Mouse (Mus musculus) kidney, embryonic 14.5 days (tissue): ENCODE measurements around the gene Ccdc13. TPM values are rescaled to one million over a fixed set of nuclear protein-coding genes. Genes with fewer than 3 reads are reported as not detected.

ENCODE experiments used
- ATAC-seq: fragments of 200-750 bp; cut with Nextera tagmentation; 2 replicates; pipeline ENCODE4 v1.8.0; 2017; ENCODE audit warnings: moderate number of reproducible peaks, mild to moderate bottlenecking, moderate TSS enrichment, moderate library complexity; ENCODE audit not compliant: low FRiP score, low TSS enrichment
- H3K27ac ChIP-seq: fragments of 300-500 bp; sonication (generic); 2 replicates; pipeline ENCODE4 v1.5.1; 2014; ENCODE audit warnings: low read depth, mild to moderate bottlenecking, low read length, moderate library complexity, mixed read lengths
- H3K27me3 ChIP-seq: fragments of 300-500 bp; sonication (generic); 2 replicates; pipeline ENCODE4 v1.6.1; 2014; ENCODE audit warnings: mild to moderate bottlenecking, low read length; ENCODE audit not compliant: control insufficient read depth, insufficient read depth
- H3K36me3 ChIP-seq: fragments of 300-500 bp; sonication (generic); 2 replicates; pipeline ENCODE4 v1.6.1; 2014; ENCODE audit warnings: low read length, mixed read lengths; ENCODE audit not compliant: control insufficient read depth, insufficient read depth
- H3K4me1 ChIP-seq: fragments of 300-500 bp; sonication (generic); 2 replicates; pipeline ENCODE4 v1.6.1; 2014; ENCODE audit warnings: low read length, mixed read lengths; ENCODE audit not compliant: control insufficient read depth, insufficient read depth
- H3K4me2 ChIP-seq: fragments of 300-500 bp; sonication (generic); replicated peaks from 2 replicates; pipeline ENCODE4 v1.6.1; 2014; ENCODE audit warnings: low read depth, mild to moderate bottlenecking, low read length
- H3K4me3 ChIP-seq: fragments of 300-500 bp; sonication (generic); 2 replicates; pipeline ENCODE4 v1.5.1; 2014; ENCODE audit warnings: mild to moderate bottlenecking, low read length
- H3K9ac ChIP-seq: fragments of 300-500 bp; sonication (generic); 2 replicates; pipeline ENCODE4 v1.6.1; 2014; ENCODE audit warnings: low read depth, mild to moderate bottlenecking, low read length, moderate library complexity
- H3K9me3 ChIP-seq: fragments of 300-500 bp; sonication (generic); 2 replicates; pipeline ENCODE4 v1.6.1; 2016; ENCODE audit warnings: low read length; ENCODE audit not compliant: control insufficient read depth
- WGBS: fragments of 180-500 bp; shearing (Covaris S2); extraction: QIAGEN DNeasy Blood & Tissue Kit; methylation state at CpG from one replicate; pipeline ENCODE4 v1.1.7; 2014; 5-methylcytosine and 5-hydroxymethylcytosine counted together
- polyA plus RNA-seq: library from polyadenylated mRNA; unstranded; fragments of >200 nt; fragmentation: Nextera tagmentation; extraction: Ambion mirVana; gene quantifications from 2 replicates; pipeline ENCODE4 v1.2.1, GENCODE M21; 2014

The Ccdc13 gene
- polyA plus RNA-seq, 1 experiment from 2014 or later, result 0.16 TPM

DNA sequence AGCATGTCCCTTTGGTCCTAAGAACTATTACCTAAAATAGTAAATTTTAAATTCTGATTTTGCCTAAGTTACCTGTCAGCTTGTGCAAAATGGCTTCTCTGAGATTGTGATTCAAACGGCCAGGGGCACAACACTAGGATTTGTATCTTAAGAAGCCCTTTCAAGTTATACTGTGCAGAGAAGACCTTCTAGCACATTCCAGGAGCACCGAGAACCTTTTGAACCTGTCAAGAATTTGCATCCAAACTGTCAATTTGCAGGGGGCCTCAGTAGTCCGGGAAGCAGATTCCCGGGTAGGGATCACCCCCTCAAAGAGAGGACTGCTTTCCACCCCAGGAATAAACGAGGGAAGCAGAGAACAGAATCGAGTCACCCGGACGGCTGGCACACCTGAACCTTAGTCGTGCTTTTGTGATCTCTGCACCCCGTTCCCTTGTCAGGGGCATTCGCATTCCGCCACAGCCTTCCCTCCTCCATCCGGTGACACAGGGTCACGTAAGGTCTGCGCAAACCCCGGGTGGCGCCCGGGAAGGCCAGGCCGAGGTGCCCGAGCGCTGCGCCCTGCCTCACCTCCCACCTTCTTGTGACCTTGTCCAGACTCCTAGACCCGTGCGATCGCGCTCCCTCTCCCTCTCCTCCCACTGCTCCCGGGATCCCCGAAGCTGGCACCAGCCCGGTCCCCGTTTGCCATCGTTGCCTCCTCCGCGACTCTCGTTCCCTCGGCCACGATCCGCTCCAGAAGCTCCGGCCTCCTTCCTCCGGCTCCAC lies 17.6 kb upstream of the Ccdc13 start:
- 1% methylated on average over 37 of the region's 39 CpGs for whole genome bisulfite sequencing
- peaks cover 4% of the 10 kb centered on the region; the same call in 1 of the 2 replicates for H3K36me3 ChIP-seq
- H3K4me2 ChIP-seq, result peak overlapping the region; percentile 87
- H3K4me1 ChIP-seq, result peaks cover 7% of the 10 kb centered on the region; the same call in 1 of the 2 replicates
- H3K27ac ChIP-seq, result peak overlapping the region; percentile 93
- no peaks in the 10 kb centered on the region for H3K27me3 ChIP-seq
- peak overlapping the region; percentile 89 for H3K4me3 ChIP-seq
- no peak; the same call in 1 of the 2 replicates for ATAC-seq
- H3K9ac ChIP-seq, result peak overlapping the region; percentile 85
- H3K9me3 ChIP-seq, result no peaks in the 10 kb centered on the region

DNA sequence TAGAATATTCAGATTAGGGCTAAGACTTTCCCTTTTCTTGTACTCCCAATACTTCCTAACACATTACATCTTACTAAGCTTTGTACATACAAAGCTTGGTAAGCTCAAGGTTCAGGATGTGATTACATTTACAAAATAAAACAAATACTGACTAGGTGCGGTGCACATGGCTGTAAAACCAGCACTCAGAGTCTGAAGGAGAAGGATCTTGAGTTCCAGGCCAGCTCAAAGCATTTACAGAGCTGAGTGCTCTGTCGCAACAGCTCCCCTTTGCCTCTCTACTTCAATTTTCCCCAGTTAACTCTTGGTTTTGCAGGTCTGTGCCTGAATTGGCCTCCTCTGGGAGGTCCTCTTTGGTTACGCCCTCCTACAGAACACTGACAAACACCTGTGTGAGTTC lies 15.0 kb upstream of the Ccdc13 start:
- no peaks in the 10 kb centered on the region for H3K9me3 ChIP-seq
- peaks cover 7% of the 10 kb centered on the region; the same call in 1 of the 2 replicates for H3K4me1 ChIP-seq
- H3K4me2 ChIP-seq, result no peak overlapping the region
- 96% methylated on average over 3 of the region's 3 CpGs for WGBS
- H3K36me3 ChIP-seq, result peaks cover 21% of the 10 kb centered on the region
- no peak overlapping the region for H3K9ac ChIP-seq
- ATAC-seq, result no peak
- no peaks in the 10 kb centered on the region for H3K27me3 ChIP-seq
- H3K4me3 ChIP-seq, result no peak overlapping the region
- H3K27ac ChIP-seq, result no peak overlapping the region

GRCm38 (mm10) chr9:121847842-121848241 lies 8.6 kb upstream of the Ccdc13 start:
- Histone ChIP-seq H3K4me1 (no peaks in the 10 kb centered on the region), H3K9ac (no peak overlapping the region), H3K4me3 (no peak overlapping the region), H3K36me3 (peaks cover 41% of the 10 kb centered on the region), H3K27me3 (no peaks in the 10 kb centered on the region), H3K4me2 (no peak overlapping the region), H3K27ac (no peak overlapping the region), H3K9me3 (no peaks in the 10 kb centered on the region)
- WGBS, result 70% methylated on average over 5 of the region's 5 CpGs
- ATAC-seq, result no peak

GRCm38 (mm10) chr9:121847138-121847537 lies 7.9 kb upstream of the Ccdc13 start:
- Histone ChIP-seq H3K27ac (no peak overlapping the region), H3K9ac (no peak overlapping the region), H3K4me3 (no peak overlapping the region), H3K9me3 (no peaks in the 10 kb centered on the region), H3K36me3 (peaks cover 41% of the 10 kb centered on the region), H3K27me3 (no peaks in the 10 kb centered on the region), H3K4me1 (no peaks in the 10 kb centered on the region), H3K4me2 (no peak overlapping the region)
- WGBS, result 91% methylated on average over 4 of the region's 4 CpGs
- ATAC-seq, result no peak

DNA sequence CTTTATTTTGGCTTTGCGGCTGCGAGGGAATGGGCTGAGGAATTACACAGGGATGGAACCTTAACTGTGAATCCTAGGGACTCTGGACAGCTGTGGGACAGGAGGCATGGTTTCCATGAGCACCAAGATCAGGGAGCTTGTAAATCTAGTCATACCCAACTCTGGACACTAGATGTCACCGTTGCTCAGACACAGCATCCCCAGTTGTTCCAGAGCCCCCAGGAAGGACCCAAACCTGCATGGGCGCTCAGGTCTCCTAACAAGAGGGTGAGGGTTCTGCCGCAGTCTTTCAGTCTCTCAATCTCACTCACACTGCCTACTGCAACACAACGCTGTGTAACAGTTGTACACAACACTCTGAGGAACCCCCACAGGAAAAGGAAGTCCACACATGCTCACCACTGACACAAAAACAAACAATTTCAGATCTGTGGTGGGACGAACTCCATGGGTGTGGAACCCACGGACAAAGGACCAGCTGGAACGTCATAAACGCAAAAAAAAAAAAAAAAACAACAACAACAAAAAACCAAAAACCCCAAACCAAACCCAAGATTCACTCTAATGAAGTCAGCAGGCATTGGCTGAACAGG lies 7.4 kb upstream of the Ccdc13 start:
- WGBS, result 47% methylated on average over 10 of the region's 10 CpGs

DNA sequence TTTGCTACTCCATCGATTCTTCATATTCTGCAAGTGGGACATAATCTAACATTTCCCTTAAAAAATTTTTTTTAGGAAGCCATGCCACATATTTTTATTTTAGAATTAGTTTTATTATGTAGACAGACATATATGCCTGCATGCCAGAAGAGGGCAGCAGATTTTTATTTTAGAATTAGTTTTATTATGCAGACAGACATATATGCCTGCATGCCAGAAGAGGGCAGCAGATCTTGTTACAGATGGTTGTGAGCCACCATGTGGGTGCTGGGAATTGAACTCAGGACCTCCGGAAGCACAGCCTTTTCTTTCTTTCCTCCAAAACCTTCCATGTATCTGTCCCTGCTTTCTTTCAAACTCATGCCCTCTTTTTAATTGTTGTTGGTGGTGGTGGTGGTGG lies 3.7 kb upstream of the Ccdc13 start:
- Histone ChIP-seq H3K9ac (no peak overlapping the region), H3K27me3 (no peaks in the 10 kb centered on the region), H3K4me1 (no peaks in the 10 kb centered on the region), H3K27ac (no peak overlapping the region), H3K4me3 (no peak overlapping the region), H3K36me3 (peaks cover 7% of the 10 kb centered on the region; the same call in 1 of the 2 replicates), H3K9me3 (no peaks in the 10 kb centered on the region), H3K4me2 (no peak overlapping the region)
- 97% methylated on average over 2 of the region's 2 CpGs for WGBS
- no peak for ATAC-seq

More for the DNA sequence above, 7.4 kb upstream of the Ccdc13 start:
- no peak overlapping the region for H3K9ac ChIP-seq
- no peaks in the 10 kb centered on the region for H3K9me3 ChIP-seq
- H3K36me3 ChIP-seq, result peaks cover 35% of the 10 kb centered on the region
- H3K27ac ChIP-seq, result no peak overlapping the region
- H3K4me3 ChIP-seq, result no peak overlapping the region
- H3K4me2 ChIP-seq, result no peak overlapping the region
- no peaks in the 10 kb centered on the region for H3K27me3 ChIP-seq
- no peaks in the 10 kb centered on the region for H3K4me1 ChIP-seq
- ATAC-seq, result 0 out of 2 replicates have a peak, but pooled peaks have one; percentile 43

GRCm38 (mm10) chr9:121839622-121839965 lies 333 bp upstream of the Ccdc13 start:
- Histone ChIP-seq H3K9ac (peak overlapping the region; percentile 61; the same call in 1 of the 2 replicates), H3K36me3 (no peaks in the 10 kb centered on the region), H3K27ac (no peak overlapping the region), H3K4me2 (peak overlapping the region; percentile 74), H3K27me3 (no peaks in the 10 kb centered on the region), H3K4me3 (peak overlapping the region; percentile 44), H3K9me3 (no peaks in the 10 kb centered on the region), H3K4me1 (no peaks in the 10 kb centered on the region)
- 40% methylated on average over 7 of the region's 7 CpGs for WGBS
- ATAC-seq, result peak; percentile 28; the same call in 1 of the 2 replicates

- 89% methylated on average over 6 of the region's 6 CpGs for WGBS
- Histone ChIP-seq H3K4me2 (no peak overlapping the region), H3K27me3 (no peaks in the 10 kb centered on the region), H3K27ac (no peak overlapping the region), H3K4me1 (no peaks in the 10 kb centered on the region), H3K9me3 (no peaks in the 10 kb centered on the region), H3K9ac (no peak overlapping the region), H3K4me3 (no peak overlapping the region), H3K36me3 (no peaks in the 10 kb centered on the region)
- ATAC-seq, result no peak
Observed at GRCm38 (mm10) chr9:121838008-121838407, 1.3 kb downstream of the Ccdc13 start.

DNA sequence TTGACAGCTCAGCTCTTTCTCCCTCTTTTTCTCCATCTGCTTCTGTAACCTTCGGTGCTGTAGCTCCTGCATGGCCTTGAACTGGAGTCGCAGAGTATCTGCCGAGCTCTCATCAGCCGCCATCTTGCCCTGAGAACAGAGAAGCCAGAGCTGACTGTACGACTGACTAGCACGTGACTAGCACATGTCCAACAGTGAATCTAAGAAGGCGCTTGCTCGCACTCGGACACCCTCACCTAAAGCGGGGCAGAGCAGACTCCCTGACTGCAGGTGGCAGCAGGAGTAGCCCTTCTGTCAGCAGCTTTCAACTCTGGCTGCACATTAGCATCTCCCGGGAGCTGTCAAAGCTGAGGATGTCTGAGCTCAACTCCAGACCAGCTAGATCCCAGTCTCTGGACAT lies 5.4 kb downstream of the Ccdc13 start:
- Histone ChIP-seq H3K4me2 (no peak overlapping the region), H3K36me3 (no peaks in the 10 kb centered on the region), H3K27ac (no peak overlapping the region), H3K27me3 (no peaks in the 10 kb centered on the region), H3K9ac (no peak overlapping the region), H3K9me3 (no peaks in the 10 kb centered on the region), H3K4me1 (no peaks in the 10 kb centered on the region), H3K4me3 (no peak overlapping the region)
- ATAC-seq, result no peak
- 86% methylated on average over 11 of the region's 11 CpGs for WGBS
